Mouse (Mus musculus): ENCODE measurements around the gene Otop3. TPM values are rescaled to one million over a fixed set of nuclear protein-coding genes. Genes with fewer than 3 reads are reported as not detected.

Otop3 gene
- polyA plus RNA-seq, 1 experiment: 0.12 TPM

DNA sequence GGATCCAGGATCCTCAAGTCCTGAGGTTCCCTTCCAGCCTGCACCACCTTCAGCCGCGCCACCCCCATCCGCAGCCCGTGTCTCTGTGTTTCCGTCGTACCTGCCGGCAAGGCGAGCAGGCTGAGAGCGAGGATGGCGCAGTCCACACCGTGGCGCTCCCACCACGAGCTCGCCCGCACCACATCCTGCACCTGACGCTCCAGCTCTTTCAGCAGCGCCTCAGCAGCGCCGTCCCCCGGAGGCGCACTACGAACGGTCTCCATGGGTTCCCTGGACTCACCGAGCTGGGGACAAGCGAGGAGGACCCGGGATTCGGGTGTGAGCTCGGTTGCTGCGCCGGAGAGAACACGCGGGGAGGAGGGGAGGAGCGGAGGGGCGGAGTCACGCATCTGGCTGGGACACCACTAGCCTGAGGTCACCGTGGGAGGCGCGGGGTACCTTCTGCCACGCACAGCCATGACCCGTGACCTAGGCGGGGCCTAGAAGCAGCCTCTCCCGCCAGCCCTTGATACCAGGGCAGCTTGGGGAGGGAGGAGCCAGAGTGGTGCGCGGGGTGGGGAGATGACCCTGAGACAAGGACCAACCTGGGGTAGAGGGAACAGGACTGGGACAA lies 37.2 kb upstream of the Otop3 start, which contains the start of gene Fads6:
Gene Fads6, minus strand, starts transcription at position 450 of the 613 bp plus-strand sequence.
- TF ChIP-seq CTCF (IDR thresholded peaks at IDR 0.05; ENCODE audit: borderline replicate concordance, control insufficient read depth, extremely low read depth, insufficient read depth, low read length, poor library complexity): no peak
- no peak for TF ChIP-seq POLR2A (IDR thresholded peaks at IDR 0.05; ENCODE audit: control insufficient read depth, extremely low read depth, insufficient read depth, low read length, poor library complexity)
- H3K27ac ChIP-seq (ENCODE audit: control insufficient read depth, insufficient read depth, low read length): no peak within 1 kb of the TSS
- H3K36me3 ChIP-seq (ENCODE audit: control insufficient read depth, insufficient read depth, low read length): no peaks in the 10 kb centered on the region
- H3K4me3 ChIP-seq (ENCODE audit: control insufficient read depth, insufficient read depth, low read length): peak within 1 kb of the TSS; percentile 48
- peak; percentile 74 for DNase-seq
- peaks cover 10% of the 10 kb centered on the region for H3K4me1 ChIP-seq (replicated peaks; ENCODE audit: control insufficient read depth, insufficient read depth, low read length)
- no peaks in the 10 kb centered on the region for H3K27me3 ChIP-seq (ENCODE audit: control insufficient read depth, insufficient read depth, low read length)
- 1% methylated on average over 44 of the region's 44 CpGs for WGBS

DNA sequence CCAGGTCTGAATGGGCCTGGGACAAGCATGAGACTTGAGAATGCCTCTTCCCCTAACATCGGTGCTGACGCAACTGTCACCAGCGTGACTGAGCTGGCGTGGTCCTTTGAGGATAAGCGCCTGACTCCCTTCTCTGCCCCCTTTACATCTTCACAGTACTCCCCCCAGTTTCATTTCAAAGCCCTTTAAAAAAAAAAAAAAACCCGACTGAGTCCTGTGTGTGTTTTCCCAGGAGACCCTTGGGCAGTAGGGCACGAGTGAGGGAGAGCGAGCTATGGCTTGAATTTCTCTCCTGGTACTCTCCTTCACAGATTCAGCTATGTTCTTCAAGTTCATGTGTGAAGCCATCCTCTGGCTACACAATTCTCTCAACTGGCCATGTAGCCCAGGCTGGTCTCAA lies 36.4 kb upstream of the Otop3 start:
- Histone ChIP-seq H3K27me3 (ENCODE audit: control insufficient read depth, insufficient read depth, low read length) (no peaks in the 10 kb centered on the region), H3K36me3 (ENCODE audit: control insufficient read depth, insufficient read depth, low read length) (no peaks in the 10 kb centered on the region), H3K27ac (ENCODE audit: control insufficient read depth, insufficient read depth, low read length) (no peak overlapping the region), H3K4me3 (ENCODE audit: control insufficient read depth, insufficient read depth, low read length) (no peak overlapping the region), H3K4me1 (replicated peaks; ENCODE audit: control insufficient read depth, insufficient read depth, low read length) (peaks cover 10% of the 10 kb centered on the region)
- no peak for DNase-seq
- TF ChIP-seq POLR2A (IDR thresholded peaks at IDR 0.05; ENCODE audit: control insufficient read depth, extremely low read depth, insufficient read depth, low read length, poor library complexity): no peak
- no peak for TF ChIP-seq CTCF (IDR thresholded peaks at IDR 0.05; ENCODE audit: borderline replicate concordance, control insufficient read depth, extremely low read depth, insufficient read depth, low read length, poor library complexity)
- 87% methylated on average over 8 of the region's 8 CpGs for WGBS

DNA sequence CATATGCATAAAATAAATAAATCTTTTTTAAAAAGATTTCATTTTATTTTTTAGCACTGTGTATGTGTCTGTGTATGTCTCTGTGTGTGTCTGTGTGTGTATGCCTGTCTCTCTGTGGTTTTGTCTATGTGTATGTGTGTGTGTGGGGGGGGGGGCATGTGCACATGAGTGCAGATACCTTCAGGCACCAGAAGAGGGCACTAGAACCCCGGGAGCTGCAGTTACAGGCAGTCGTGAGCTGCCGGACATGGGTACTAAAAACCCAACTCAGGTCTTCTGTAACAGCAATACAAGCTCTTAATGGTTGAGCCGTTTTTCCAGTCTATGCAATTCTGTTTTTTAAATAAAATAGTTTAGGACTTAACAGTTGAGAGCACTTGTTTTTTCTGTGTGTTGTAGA lies 33.8 kb upstream of the Otop3 start:
- 91% methylated on average over 4 of the region's 4 CpGs for WGBS
- Histone ChIP-seq H3K4me1 (replicated peaks; ENCODE audit: control insufficient read depth, insufficient read depth, low read length) (peaks cover 10% of the 10 kb centered on the region), H3K27me3 (ENCODE audit: control insufficient read depth, insufficient read depth, low read length) (no peaks in the 10 kb centered on the region), H3K27ac (ENCODE audit: control insufficient read depth, insufficient read depth, low read length) (no peak overlapping the region), H3K4me3 (ENCODE audit: control insufficient read depth, insufficient read depth, low read length) (no peak overlapping the region), H3K36me3 (ENCODE audit: control insufficient read depth, insufficient read depth, low read length) (no peaks in the 10 kb centered on the region)
- TF ChIP-seq CTCF (IDR thresholded peaks at IDR 0.05; ENCODE audit: borderline replicate concordance, control insufficient read depth, extremely low read depth, insufficient read depth, low read length, poor library complexity) (no peak), POLR2A (IDR thresholded peaks at IDR 0.05; ENCODE audit: control insufficient read depth, extremely low read depth, insufficient read depth, low read length, poor library complexity) (no peak)
- DNase-seq: no peak

DNA sequence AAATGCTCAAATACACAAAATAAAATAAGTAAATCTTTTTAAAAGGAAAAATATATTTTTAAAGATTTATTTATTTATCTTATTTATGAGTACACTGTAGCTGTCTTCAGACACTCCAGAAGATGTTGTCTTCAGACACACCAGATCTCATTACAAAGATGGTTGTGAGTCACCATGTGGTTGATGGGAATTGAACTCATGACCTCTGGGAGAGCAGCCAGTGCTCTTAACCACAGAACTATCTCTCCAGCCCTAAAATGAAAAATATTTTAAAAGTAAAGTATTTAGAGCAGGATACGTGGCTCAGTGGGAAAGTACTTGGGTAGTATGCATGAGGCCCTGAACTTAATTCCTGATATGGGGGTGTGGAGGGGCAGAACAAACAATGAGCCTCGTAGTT lies 33.2 kb upstream of the Otop3 start:
- 92% methylated on average over 2 of the region's 2 CpGs for WGBS
- H3K27me3 ChIP-seq (ENCODE audit: control insufficient read depth, insufficient read depth, low read length): no peaks in the 10 kb centered on the region
- H3K36me3 ChIP-seq (ENCODE audit: control insufficient read depth, insufficient read depth, low read length): no peaks in the 10 kb centered on the region
- no peak overlapping the region for H3K4me3 ChIP-seq (ENCODE audit: control insufficient read depth, insufficient read depth, low read length)
- no peak overlapping the region for H3K27ac ChIP-seq (ENCODE audit: control insufficient read depth, insufficient read depth, low read length)
- TF ChIP-seq CTCF (IDR thresholded peaks at IDR 0.05; ENCODE audit: borderline replicate concordance, control insufficient read depth, extremely low read depth, insufficient read depth, low read length, poor library complexity) (no peak), POLR2A (IDR thresholded peaks at IDR 0.05; ENCODE audit: control insufficient read depth, extremely low read depth, insufficient read depth, low read length, poor library complexity) (no peak)
- H3K4me1 ChIP-seq (replicated peaks; ENCODE audit: control insufficient read depth, insufficient read depth, low read length): peaks cover 10% of the 10 kb centered on the region
- no peak for DNase-seq

DNA sequence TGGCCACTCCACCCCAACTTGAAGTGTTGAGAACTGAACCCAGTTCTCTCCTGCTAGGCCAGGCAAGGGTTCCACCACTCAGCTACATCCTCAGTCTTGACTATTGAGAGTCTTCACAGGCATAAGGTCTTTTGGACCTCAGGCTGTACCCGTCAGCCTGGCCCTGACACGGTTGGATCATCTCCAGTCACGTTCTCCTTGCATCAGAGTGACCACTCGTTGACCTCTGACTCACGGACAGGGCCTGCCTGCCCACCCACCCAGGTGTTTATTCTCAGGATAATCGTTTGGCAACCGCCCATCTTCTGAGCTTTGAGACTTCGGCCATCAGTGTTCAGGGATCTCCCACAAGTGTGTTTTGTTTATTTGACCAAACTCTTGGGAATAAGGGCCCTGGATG lies 31.4 kb upstream of the Otop3 start:
- Histone ChIP-seq H3K27me3 (ENCODE audit: control insufficient read depth, insufficient read depth, low read length) (no peaks in the 10 kb centered on the region), H3K36me3 (ENCODE audit: control insufficient read depth, insufficient read depth, low read length) (no peaks in the 10 kb centered on the region), H3K27ac (ENCODE audit: control insufficient read depth, insufficient read depth, low read length) (no peak overlapping the region), H3K4me1 (replicated peaks; ENCODE audit: control insufficient read depth, insufficient read depth, low read length) (no peaks in the 10 kb centered on the region), H3K4me3 (ENCODE audit: control insufficient read depth, insufficient read depth, low read length) (no peak overlapping the region)
- TF ChIP-seq CTCF (IDR thresholded peaks at IDR 0.05; ENCODE audit: borderline replicate concordance, control insufficient read depth, extremely low read depth, insufficient read depth, low read length, poor library complexity): no peak
- no peak for TF ChIP-seq POLR2A (IDR thresholded peaks at IDR 0.05; ENCODE audit: control insufficient read depth, extremely low read depth, insufficient read depth, low read length, poor library complexity)
- no peak for DNase-seq
- 83% methylated on average over 8 of the region's 8 CpGs for WGBS

DNA sequence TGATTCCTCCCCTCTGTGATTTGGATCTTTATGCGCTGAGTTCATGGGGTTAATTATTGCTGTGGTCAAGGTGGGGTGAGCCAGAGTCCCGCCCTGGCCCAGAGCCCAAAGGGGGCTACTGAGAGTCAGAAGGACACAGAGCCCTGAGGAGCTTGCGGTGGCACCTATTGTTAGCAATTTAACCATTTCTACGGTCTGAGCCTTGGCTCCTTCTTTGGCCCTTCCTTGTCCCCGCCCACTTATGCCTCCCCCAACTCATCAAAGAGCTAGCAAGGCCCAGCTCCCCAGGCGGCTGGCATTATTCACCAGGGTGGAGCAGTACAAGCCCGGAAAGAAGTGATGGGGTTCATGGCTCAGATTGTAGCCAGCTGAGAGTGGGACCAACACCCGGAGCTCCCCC lies 27.7 kb upstream of the Otop3 start, which contains the start of gene Otop2:
Gene Otop2, plus strand, starts transcription at position 301 of the 400 bp plus-strand sequence.
- Histone ChIP-seq H3K27ac (ENCODE audit: control insufficient read depth, insufficient read depth, low read length) (no peak within 1 kb of the TSS), H3K4me3 (ENCODE audit: control insufficient read depth, insufficient read depth, low read length) (no peak within 1 kb of the TSS), H3K36me3 (ENCODE audit: control insufficient read depth, insufficient read depth, low read length) (no peaks in the 10 kb centered on the region), H3K27me3 (ENCODE audit: control insufficient read depth, insufficient read depth, low read length) (no peaks in the 10 kb centered on the region), H3K4me1 (replicated peaks; ENCODE audit: control insufficient read depth, insufficient read depth, low read length) (no peaks in the 10 kb centered on the region)
- TF ChIP-seq POLR2A (IDR thresholded peaks at IDR 0.05; ENCODE audit: control insufficient read depth, extremely low read depth, insufficient read depth, low read length, poor library complexity): no peak
- no peak for DNase-seq
- 69% methylated on average over 8 of the region's 8 CpGs for WGBS

DNA sequence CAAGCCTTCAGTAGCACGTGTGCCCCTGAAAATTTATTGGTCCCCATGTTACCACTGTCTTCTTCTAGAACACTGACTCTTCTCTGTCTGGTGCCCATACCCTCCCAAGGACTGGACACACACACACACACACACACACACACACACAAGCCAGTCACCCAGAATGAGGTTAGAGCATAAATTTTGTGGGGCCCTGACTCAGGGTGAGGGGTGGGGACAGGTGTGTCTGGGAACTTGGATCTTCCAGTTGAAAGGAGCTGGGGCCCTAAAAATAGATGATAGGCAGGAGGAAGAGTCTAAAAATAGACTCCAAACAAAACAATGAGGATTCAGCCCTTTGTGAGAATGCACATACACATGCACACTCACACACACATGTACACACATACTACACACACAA lies 25.8 kb upstream of the Otop3 start:
- H3K27me3 ChIP-seq (ENCODE audit: control insufficient read depth, insufficient read depth, low read length): no peaks in the 10 kb centered on the region
- no peak overlapping the region for H3K27ac ChIP-seq (ENCODE audit: control insufficient read depth, insufficient read depth, low read length)
- DNase-seq: no peak
- H3K4me1 ChIP-seq (replicated peaks; ENCODE audit: control insufficient read depth, insufficient read depth, low read length): no peaks in the 10 kb centered on the region
- H3K36me3 ChIP-seq (ENCODE audit: control insufficient read depth, insufficient read depth, low read length): no peaks in the 10 kb centered on the region
- no peak for TF ChIP-seq CTCF (IDR thresholded peaks at IDR 0.05; ENCODE audit: borderline replicate concordance, control insufficient read depth, extremely low read depth, insufficient read depth, low read length, poor library complexity)
- no peak for TF ChIP-seq POLR2A (IDR thresholded peaks at IDR 0.05; ENCODE audit: control insufficient read depth, extremely low read depth, insufficient read depth, low read length, poor library complexity)
- no peak overlapping the region for H3K4me3 ChIP-seq (ENCODE audit: control insufficient read depth, insufficient read depth, low read length)
- WGBS: 48% methylated on average over 1 of the region's 1 CpGs
